ENCODE assay signal across 24 mouse cellular contexts in genomic region chr7:37735101-37735500, GRCm38 (mm10). TPM values are rescaled to one million over a fixed set of nuclear protein-coding genes. Genes with fewer than 3 reads are reported as not detected.
DNase-seq lines count a peak whose midpoint lies in the region; ATAC-seq and TF ChIP-seq lines count a peak whose summit lies in the region.
"Had no signal": no experiment of that assay in that cellular context is flagged by ENCODE, and none has a peak within 500 bp of the region (broad histone marks: within the 10 kb centered on the region; RNA-seq: fewer than 3 reads in every experiment).

No protein-coding gene starts in this region.

- 82% methylated on average over 6 of the region's 6 CpGs for WGBS in heart, embryonic 11.5 days (ENCODE audit: insufficient replicate concordance)
- 52% methylated on average over 6 of the region's 6 CpGs for whole genome bisulfite sequencing in neural tube, embryonic 13.5 days
- 73% methylated on average over 6 of the region's 6 CpGs for WGBS in midbrain, embryonic 11.5 days
- WGBS in midbrain, postnatal 0 days = 38% methylated on average over 6 of the region's 6 CpGs

- H3K4me2 ChIP-seq in heart, embryonic 11.5 days = no peak overlapping the region
- no peak overlapping the region for H3K4me2 ChIP-seq in neural tube, embryonic 13.5 days
- H3K4me2 ChIP-seq in midbrain, embryonic 11.5 days = 0 out of 2 replicates have a peak overlapping the region, but pooled peaks have one; percentile 3
- no peak overlapping the region for H3K4me2 ChIP-seq in midbrain, postnatal 0 days (ENCODE audit: low read depth, low read length, poor library complexity, severe bottlenecking)
- H3K4me2 ChIP-seq: neural tube, embryonic 15.5 days had no signal

- no peaks in the 10 kb centered on the region for H3K9me3 ChIP-seq in heart, embryonic 11.5 days (replicated peaks; ENCODE audit: control insufficient read depth, low read length)
- no peaks in the 10 kb centered on the region for H3K9me3 ChIP-seq in neural tube, embryonic 13.5 days
- no peaks in the 10 kb centered on the region for H3K9me3 ChIP-seq in midbrain, embryonic 11.5 days (ENCODE audit: control insufficient read depth, low read length)
- no peaks in the 10 kb centered on the region for H3K9me3 ChIP-seq in midbrain, postnatal 0 days (ENCODE audit: low read length)
- H3K9me3 ChIP-seq: neural tube, embryonic 15.5 days had no signal

- no peak overlapping the region for H3K27ac ChIP-seq in heart, embryonic 11.5 days (ENCODE audit: low read depth, low read length)
- peak overlapping the region; percentile 52 for H3K27ac ChIP-seq in neural tube, embryonic 13.5 days (replicated peaks)
- H3K27ac ChIP-seq in midbrain, embryonic 11.5 days (ENCODE audit: low read depth, low read length) = no peak overlapping the region
- H3K27ac ChIP-seq in midbrain, postnatal 0 days (ENCODE audit: low read depth, low read length) = no peak overlapping the region
- H3K27ac ChIP-seq: neural tube, embryonic 15.5 days had no signal

- no peak overlapping the region for H3K4me3 ChIP-seq in heart, embryonic 11.5 days (ENCODE audit: low read depth, low read length)
- H3K4me3 ChIP-seq in neural tube, embryonic 13.5 days = no peak overlapping the region
- H3K4me3 ChIP-seq in midbrain, embryonic 11.5 days (ENCODE audit: low read depth, low read length) = no peak overlapping the region
- H3K4me3 ChIP-seq in midbrain, postnatal 0 days (ENCODE audit: low read depth, low read length) = no peak overlapping the region
- H3K4me3 ChIP-seq: myocyte; neural tube, embryonic 15.5 days had no signal

- H3K9ac ChIP-seq in heart, embryonic 11.5 days (ENCODE audit: low read depth, low read length) = no peak overlapping the region
- H3K9ac ChIP-seq in neural tube, embryonic 13.5 days = no peak overlapping the region
- no peak overlapping the region for H3K9ac ChIP-seq in midbrain, embryonic 11.5 days (ENCODE audit: low read length)
- no peak overlapping the region for H3K9ac ChIP-seq in midbrain, postnatal 0 days (replicated peaks; ENCODE audit: low read length, poor library complexity, severe bottlenecking)
- H3K9ac ChIP-seq: neural tube, embryonic 15.5 days had no signal

- no peaks in the 10 kb centered on the region for H3K36me3 ChIP-seq in heart, embryonic 11.5 days (ENCODE audit: control insufficient read depth, insufficient read depth, low read length)
- no peaks in the 10 kb centered on the region for H3K36me3 ChIP-seq in neural tube, embryonic 13.5 days
- no peaks in the 10 kb centered on the region for H3K36me3 ChIP-seq in midbrain, embryonic 11.5 days (ENCODE audit: control insufficient read depth, insufficient read depth, low read length)
- no peaks in the 10 kb centered on the region for H3K36me3 ChIP-seq in midbrain, postnatal 0 days (ENCODE audit: insufficient read depth, low read length)
- H3K36me3 ChIP-seq: neural tube, embryonic 15.5 days had no signal

- H3K27me3 ChIP-seq in heart, embryonic 11.5 days (ENCODE audit: control insufficient read depth, insufficient read depth, low read length) = no peaks in the 10 kb centered on the region
- H3K27me3 ChIP-seq in neural tube, embryonic 13.5 days = no peaks in the 10 kb centered on the region
- H3K27me3 ChIP-seq in midbrain, embryonic 11.5 days (ENCODE audit: control insufficient read depth, insufficient read depth, low read length) = no peaks in the 10 kb centered on the region
- H3K27me3 ChIP-seq in midbrain, postnatal 0 days (ENCODE audit: insufficient read depth, low read length) = no peaks in the 10 kb centered on the region
- H3K27me3 ChIP-seq: neural tube, embryonic 15.5 days had no signal

- DNase-seq in heart, adult 11 months = peak; percentile 50
- DNase-seq in neural tube, embryonic 10.5 days (ENCODE audit: extremely low spot score, low spot score) = no peak
- DNase-seq in midbrain, embryonic 11.5 days (ENCODE audit: low spot score, missing footprints) = no peak
- peak; percentile 23 for DNase-seq in midbrain, postnatal 0 days (ENCODE audit: low spot score)
- no peak for DNase-seq in adrenal gland, postnatal 10 days
- DNase-seq: adrenal gland, adult 8-10 months; cerebellum, adult 2 months; gastrocnemius, postnatal 36 days; kidney, adult 9 months; kidney, postnatal 14 days; lung, postnatal 4 days; right cerebral cortex, postnatal 14 days; spleen, adult 18-20 months had no signal

- peaks cover 11% of the 10 kb centered on the region; the same call in 1 of the 2 replicates for H3K4me1 ChIP-seq in heart, embryonic 11.5 days (ENCODE audit: control insufficient read depth, insufficient read depth, low read length)
- H3K4me1 ChIP-seq in neural tube, embryonic 13.5 days (replicated peaks) = peaks cover 65% of the 10 kb centered on the region
- peaks cover 43% of the 10 kb centered on the region for H3K4me1 ChIP-seq in midbrain, embryonic 11.5 days (ENCODE audit: control insufficient read depth, insufficient read depth, low read length)
- 0 out of 2 replicates have a peak, but pooled peaks cover 3% of the 10 kb centered on the region for H3K4me1 ChIP-seq in midbrain, postnatal 0 days (ENCODE audit: insufficient read depth, low read length)

- ATAC-seq in heart, embryonic 11.5 days (replicated peaks; ENCODE audit: insufficient number of reproducible peaks, low FRiP score, low TSS enrichment) = no peak
- no peak for ATAC-seq in neural tube, embryonic 13.5 days (ENCODE audit: low read depth)
- no peak for ATAC-seq in midbrain, embryonic 11.5 days (ENCODE audit: low FRiP score)
- ATAC-seq in midbrain, postnatal 0 days (ENCODE audit: low FRiP score) = no peak
- ATAC-seq: activated CD4-positive, CD25-positive, alpha-beta regulatory T cell, adult 4 months; intestine, embryonic 16.5 days had no signal

- TF ChIP-seq CTCF in midbrain, postnatal 0 days (IDR thresholded peaks at IDR 0.05) = no peak

RNA-seq across cellular contexts. Expression of gene Zfp536, which starts 38.3 kb away (rescaled TPM):
- 2.4 and 2.8 TPM in 2 replicates for polyA plus RNA-seq in heart, embryonic 11.5 days (2014; fragmentation: Nextera tagmentation; extraction: Ambion mirVana)
- polyA plus RNA-seq in neural tube, embryonic 13.5 days (2015; fragmentation: Nextera tagmentation; extraction: Ambion mirVana) = 51.7 and 52.5 TPM in 2 replicates
- 26.8 and 27.5 TPM in 2 replicates for polyA plus RNA-seq in midbrain, embryonic 11.5 days (2014; fragmentation: Nextera tagmentation; extraction: Ambion mirVana)
- total RNA-seq in midbrain, postnatal 0 days (2014; rRNA removed) = 43.1 and 48.2 TPM in 2 replicates
- polyA plus RNA-seq in midbrain, postnatal 0 days (2015; fragmentation: Nextera tagmentation; extraction: Ambion mirVana) = 14.7 and 16.4 TPM in 2 replicates
- 1 to 10 TPM; 3.3 to 6.4 TPM for total RNA-seq in adrenal gland, postnatal 10 days (2021)
- total RNA-seq: hematopoietic stem cell, adult 5-6 weeks; liver, adult 2 months; megakaryocyte-erythroid progenitor cell, adult 5-6 weeks; MEL had no signal
- polyA plus RNA-seq: C2C12; liver, adult 2 months; myocyte had no signal

Comparison
In these comparisons a context has a peak if more than half of its experiments do, and no peak if none do; other contexts are left out.
1. DNase-seq: peak in heart, adult 11 months (single experiment) and midbrain, postnatal 0 days (single experiment); none in neural tube, embryonic 10.5 days (single experiment), midbrain, embryonic 11.5 days (single experiment) and adrenal gland, postnatal 10 days (single experiment).